Mouse (Mus musculus) kidney, postnatal 10 days (tissue): ENCODE measurements around the gene Vmn2r110.

Experiments
- DNase-seq: peaks from one replicate; pipeline ENCODE4 v3.0.0; 2021; ENCODE audit warnings: mixed read lengths

The Vmn2r110 gene

DNA sequence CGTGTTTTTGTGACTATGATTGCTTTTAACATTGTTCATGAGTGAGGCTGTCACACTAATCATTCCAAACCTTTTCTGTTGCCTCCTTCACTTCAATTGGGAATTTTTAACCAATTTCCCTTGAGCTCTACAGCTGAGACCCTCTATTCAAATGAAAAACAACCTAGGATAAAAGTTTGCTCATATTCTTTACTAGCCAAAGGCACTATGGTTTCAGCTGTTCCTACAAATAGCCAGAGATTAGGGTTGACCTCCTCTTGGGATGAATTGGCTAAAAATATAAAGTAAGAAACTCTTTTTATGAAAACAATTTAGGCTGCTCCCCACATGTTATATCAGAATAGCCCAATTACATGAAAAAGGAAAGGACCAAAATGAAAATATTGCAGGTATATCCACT lies at the start of gene Vmn2r110:
TSS of gene Vmn2r110 (minus strand) at position 101 of the 400 bp plus-strand sequence.
- no peak for DNase-seq

DNA sequence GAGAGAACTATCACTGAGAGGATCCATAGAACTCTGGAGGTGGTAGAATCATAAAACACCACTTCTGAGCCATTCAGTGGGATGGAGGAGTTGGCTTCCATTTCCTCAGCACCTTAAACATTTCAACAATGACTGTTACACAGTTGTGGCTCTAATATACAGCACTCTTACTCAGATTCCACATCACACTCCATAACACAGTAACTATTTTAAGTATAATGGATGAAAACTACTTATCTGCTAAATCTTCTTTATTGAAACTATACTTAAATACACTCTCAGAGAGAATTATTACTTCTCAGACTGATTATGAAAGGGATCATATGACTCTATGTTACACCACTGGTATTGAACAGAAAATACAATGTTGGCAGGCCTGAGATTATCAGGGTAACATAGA lies 28.6 kb upstream of the Vmn2r110 start, which contains the start of gene Fpr-rs3:
TSS of gene Fpr-rs3 (minus strand) at position 101 of the 400 bp plus-strand sequence.
- no peak for DNase-seq

DNA sequence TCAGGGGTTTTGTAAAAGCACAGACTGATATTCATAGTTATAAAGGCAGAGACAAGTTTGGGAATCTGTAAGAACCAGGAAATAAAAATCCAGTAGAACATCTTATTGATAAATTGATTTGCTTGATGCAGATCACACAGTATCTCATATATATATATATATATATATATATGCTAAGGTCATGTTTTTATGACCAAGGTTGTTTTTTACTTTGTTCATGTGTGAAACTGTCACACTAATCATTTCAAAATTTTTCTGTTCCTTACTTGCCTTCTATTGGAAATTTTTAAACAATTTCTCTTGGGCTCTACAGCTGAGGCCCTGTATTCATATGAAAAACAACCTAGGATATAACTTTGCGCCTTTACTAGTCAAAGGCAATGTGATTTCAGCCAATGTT lies 31.6 kb downstream of the Vmn2r110 start, which contains the start of gene Vmn2r109:
TSS of gene Vmn2r109 (minus strand) at position 101 of the 400 bp plus-strand sequence.
- no peak for DNase-seq
